Mouse (Mus musculus) liver, embryonic 11.5 days (tissue): Measurements from ENCODE around the gene A630073D07Rik. TPM values are rescaled to one million over a fixed set of nuclear protein-coding genes. Genes with fewer than 3 reads are reported as not detected.
"Not testable (repeated sequence)": the region's sequence is repeated elsewhere in the genome, so short reads cannot be mapped to it uniquely, and the experiment has no call there.

Experiments
- ATAC-seq: fragments of 200-750 bp; cut with Nextera tagmentation; replicated peaks from 2 replicates; pipeline ENCODE4 v1.8.0; 2017; ENCODE audit warnings: moderate number of reproducible peaks, mild to moderate bottlenecking, moderate TSS enrichment, moderate library complexity; ENCODE audit not compliant: low FRiP score
- DNase-seq: peaks from one replicate; pipeline ENCODE4 v3.0.0-alpha.2; 2017; ENCODE audit warnings: low spot score
- H3K27ac ChIP-seq: fragments of 300-500 bp; sonication (generic); 2 replicates; pipeline ENCODE4 v1.5.1; 2014; ENCODE audit warnings: mild to moderate bottlenecking, low read depth, low read length, control low read depth
- H3K27me3 ChIP-seq: fragments of 300-500 bp; sonication (generic); replicated peaks from 2 replicates; pipeline ENCODE4 v1.6.1; 2014; ENCODE audit warnings: low read length, mixed read lengths; ENCODE audit not compliant: control insufficient read depth, insufficient read depth
- H3K36me3 ChIP-seq: fragments of 300-500 bp; sonication (generic); 2 replicates; pipeline ENCODE4 v1.6.1; 2014; ENCODE audit warnings: mild to moderate bottlenecking, low read length, moderate library complexity, mixed read lengths; ENCODE audit not compliant: control insufficient read depth, insufficient read depth
- H3K4me1 ChIP-seq: fragments of 300-500 bp; sonication (generic); replicated peaks from 2 replicates; pipeline ENCODE4 v1.6.1; 2014; ENCODE audit warnings: low read length, mixed read lengths; ENCODE audit not compliant: control insufficient read depth, insufficient read depth
- H3K4me2 ChIP-seq: fragments of 300-500 bp; sonication (generic); 2 replicates; pipeline ENCODE4 v1.6.1; 2014; ENCODE audit warnings: mild to moderate bottlenecking, control low read depth, moderate library complexity
- H3K4me3 ChIP-seq: fragments of 300-500 bp; sonication (generic); 2 replicates; pipeline ENCODE4 v1.5.1; 2014; ENCODE audit warnings: low read depth, low read length, control low read depth
- H3K9ac ChIP-seq: fragments of 300-500 bp; sonication (generic); 2 replicates; pipeline ENCODE4 v1.6.1; 2014; ENCODE audit warnings: low read depth, low read length, control low read depth
- H3K9me3 ChIP-seq: fragments of 300-500 bp; sonication (generic); 2 replicates; pipeline ENCODE4 v1.6.1; 2016; ENCODE audit warnings: low read length, inconsistent platforms, mixed read lengths; ENCODE audit not compliant: control insufficient read depth
- WGBS: fragments of 180-500 bp; shearing (Covaris S2); extraction: QIAGEN DNeasy Blood & Tissue Kit; methylation state at CpG from one replicate; pipeline ENCODE4 v1.1.7; 2014; 5-methylcytosine and 5-hydroxymethylcytosine counted together
- polyA plus RNA-seq: library from polyadenylated mRNA; unstranded; fragments of >200 nt; fragmentation: Nextera tagmentation; extraction: Ambion mirVana; gene quantifications from 2 replicates; pipeline ENCODE4 v1.2.1, GENCODE M21; 2014

A630073D07Rik gene
- not detected in 2 replicates for polyA plus RNA-seq

GRCm38 (mm10) chr6:132651426-132651825 lies at the start of gene A630073D07Rik:
Gene A630073D07Rik (minus strand): TSS chr6:132651526.
- WGBS, result 67% methylated on average over 1 of the region's 1 CpGs
- no peak within 1 kb of the TSS for H3K9ac ChIP-seq
- no peaks in the 10 kb centered on the region for H3K4me1 ChIP-seq
- no peak for DNase-seq
- H3K4me3 ChIP-seq, result no peak within 1 kb of the TSS
- H3K36me3 ChIP-seq, result no peaks in the 10 kb centered on the region
- no peak for ATAC-seq
- no peaks in the 10 kb centered on the region for H3K9me3 ChIP-seq
- H3K27ac ChIP-seq, result no peak within 1 kb of the TSS
- no peaks in the 10 kb centered on the region for H3K27me3 ChIP-seq
- H3K4me2 ChIP-seq, result no peak within 1 kb of the TSS

- Histone ChIP-seq H3K4me2 (no peak within 1 kb of the TSS), H3K4me3 (no peak within 1 kb of the TSS), H3K36me3 (no peaks in the 10 kb centered on the region), H3K27me3 (no peaks in the 10 kb centered on the region), H3K9ac (no peak within 1 kb of the TSS), H3K9me3 (no peaks in the 10 kb centered on the region), H3K27ac (no peak within 1 kb of the TSS), H3K4me1 (no peaks in the 10 kb centered on the region)
- no peak for DNase-seq
- no peak for ATAC-seq
- 51% methylated on average over 1 of the region's 1 CpGs for WGBS
These were observed 49.6 kb upstream of the A630073D07Rik start, which contains the start of gene Tas2r121 for GRCm38 (mm10) chr6:132700907-132701306. Gene Tas2r121 (minus strand): TSS chr6:132701007.

- H3K9ac ChIP-seq, H3K4me1 ChIP-seq, H3K36me3 ChIP-seq, H3K27me3 ChIP-seq, DNase-seq, H3K4me3 ChIP-seq, H3K27ac ChIP-seq, H3K4me2 ChIP-seq, ATAC-seq, H3K9me3 ChIP-seq: not testable (repeated sequence)
- WGBS, result 71% methylated on average over 7 of the region's 7 CpGs
These were observed 40.3 kb upstream of the A630073D07Rik start for GRCm38 (mm10) chr6:132691596-132691995.

GRCm38 (mm10) chr6:132656653-132657052 lies 5.3 kb upstream of the A630073D07Rik start, which contains the start of gene Tas2r120:
Gene Tas2r120 (plus strand): TSS chr6:132656953.
- H3K4me2 ChIP-seq, result no peak within 1 kb of the TSS
- no peaks in the 10 kb centered on the region for H3K36me3 ChIP-seq
- no peaks in the 10 kb centered on the region for H3K9me3 ChIP-seq
- no peak within 1 kb of the TSS for H3K4me3 ChIP-seq
- H3K4me1 ChIP-seq, result no peaks in the 10 kb centered on the region
- H3K27me3 ChIP-seq, result no peaks in the 10 kb centered on the region
- no peak within 1 kb of the TSS for H3K27ac ChIP-seq
- no peak within 1 kb of the TSS for H3K9ac ChIP-seq
- ATAC-seq (no peak), DNase-seq (no peak)

GRCm38 (mm10) chr6:132649399-132649798 lies 1.9 kb downstream of the A630073D07Rik start:
- Histone ChIP-seq H3K9me3 (no peaks in the 10 kb centered on the region), H3K36me3 (no peaks in the 10 kb centered on the region), H3K4me3 (no peak overlapping the region), H3K9ac (no peak overlapping the region), H3K27me3 (no peaks in the 10 kb centered on the region), H3K4me1 (no peaks in the 10 kb centered on the region), H3K4me2 (no peak overlapping the region), H3K27ac (no peak overlapping the region)
- DNase-seq (no peak), ATAC-seq (no peak)

- ATAC-seq, result not testable (repeated sequence)
These were observed 55.7 kb downstream of the A630073D07Rik start, which contains the start of gene Prp2 for GRCm38 (mm10) chr6:132595613-132596012. Gene Prp2 (plus strand): TSS chr6:132595913.

More at GRCm38 (mm10) chr6:132595613-132596012, 55.7 kb downstream of the A630073D07Rik start, which contains the start of gene Prp2:
- H3K4me3 ChIP-seq, H3K4me2 ChIP-seq, H3K27me3 ChIP-seq, H3K27ac ChIP-seq, H3K9ac ChIP-seq, H3K9me3 ChIP-seq, H3K36me3 ChIP-seq, DNase-seq, H3K4me1 ChIP-seq: not testable (repeated sequence)
- WGBS, result 64% methylated on average over 2 of the region's 2 CpGs

Other genes with a start within 250 kb of the A630073D07Rik start
- not detected in 2 replicates for gene Prh1, start 81.7 kb downstream of the A630073D07Rik start, polyA plus RNA-seq
- gene Prp2, start 55.6 kb downstream of the A630073D07Rik start, polyA plus RNA-seq, result not detected in 2 replicates
- gene Tas2r120, start 5.4 kb upstream of the A630073D07Rik start, polyA plus RNA-seq, result not detected in 2 replicates
- not detected in 2 replicates for gene Tas2r121, start 49.5 kb upstream of the A630073D07Rik start, polyA plus RNA-seq
- not detected in 2 replicates for gene Tas2r122, start 60.4 kb upstream of the A630073D07Rik start, polyA plus RNA-seq
- gene Tas2r115, start 86.5 kb upstream of the A630073D07Rik start, polyA plus RNA-seq, result not detected in 2 replicates
- not detected in 2 replicates for gene Tas2r124, start 103.2 kb upstream of the A630073D07Rik start, polyA plus RNA-seq
- not detected in 2 replicates for gene Tas2r102, start 110.6 kb upstream of the A630073D07Rik start, polyA plus RNA-seq
- not detected in 2 replicates for gene Tas2r136, start 126.6 kb upstream of the A630073D07Rik start, polyA plus RNA-seq
- gene Tas2r117, start 151.3 kb upstream of the A630073D07Rik start, polyA plus RNA-seq, result not detected in 2 replicates
- not detected in 2 replicates for gene Tas2r123, start 195.6 kb upstream of the A630073D07Rik start, polyA plus RNA-seq
- not detected in 2 replicates for gene Tas2r116, start 203.9 kb upstream of the A630073D07Rik start, polyA plus RNA-seq
- not detected in 2 replicates for gene Tas2r110, start 216.5 kb upstream of the A630073D07Rik start, polyA plus RNA-seq
- not detected in 2 replicates for gene Tas2r113, start 241.5 kb upstream of the A630073D07Rik start, polyA plus RNA-seq